Mouse (Mus musculus): ENCODE results near the gene Sucnr1.

The Sucnr1 gene

GRCm38 (mm10) chr3:60111889-60112646, 30.4 kb downstream of the Sucnr1 start:
- peak in 1 of 2 experiments; percentile 29 for DNase-seq

- DNase-seq = no peak
Observed at GRCm38 (mm10) chr3:60114571-60114970, 32.9 kb downstream of the Sucnr1 start.

- DNase-seq = no peak
Observed at GRCm38 (mm10) chr3:60121449-60121848, 39.8 kb downstream of the Sucnr1 start.

GRCm38 (mm10) chr3:60123859-60124794, 42.5 kb downstream of the Sucnr1 start:
- no peak for DNase-seq

GRCm38 (mm10) chr3:60126564-60126963, 44.9 kb downstream of the Sucnr1 start:
- DNase-seq = no peak

- no peak for DNase-seq
Observed at GRCm38 (mm10) chr3:60128282-60128681, 46.6 kb downstream of the Sucnr1 start.

- DNase-seq = no peak
Observed at GRCm38 (mm10) chr3:60135801-60136200, 54.1 kb downstream of the Sucnr1 start.

Data from kidney, postnatal 25 days (tissue).